Mouse (Mus musculus) CH12.LX (cell line): Measurements from ENCODE around the gene Vmn1r40.
A peak's percentile ranks its signal among the peaks of the same experiment; 100 is the strongest.

Experiments
- CTCF ChIP-seq, 2 experiments: IDR thresholded peaks in 1 of 2; conservative IDR thresholded peaks in 1 of 2; 2 replicates each; pipeline ENCODE4 v1.5.1; 2011 to 2012; ENCODE audit warnings: low read depth in 2 of 2, low read length in 2 of 2, improper control_type of control experiment in 1 of 2, inconsistent platforms in 1 of 2, mild to moderate bottlenecking in 1 of 2, moderate library complexity in 1 of 2
- ETS1 ChIP-seq: conservative IDR thresholded peaks from 2 replicates; pipeline ENCODE4 v1.6.1; 2012; ENCODE audit warnings: low read depth, mild to moderate bottlenecking, inconsistent platforms, low read length, improper control_type of control experiment, moderate library complexity

DNA sequence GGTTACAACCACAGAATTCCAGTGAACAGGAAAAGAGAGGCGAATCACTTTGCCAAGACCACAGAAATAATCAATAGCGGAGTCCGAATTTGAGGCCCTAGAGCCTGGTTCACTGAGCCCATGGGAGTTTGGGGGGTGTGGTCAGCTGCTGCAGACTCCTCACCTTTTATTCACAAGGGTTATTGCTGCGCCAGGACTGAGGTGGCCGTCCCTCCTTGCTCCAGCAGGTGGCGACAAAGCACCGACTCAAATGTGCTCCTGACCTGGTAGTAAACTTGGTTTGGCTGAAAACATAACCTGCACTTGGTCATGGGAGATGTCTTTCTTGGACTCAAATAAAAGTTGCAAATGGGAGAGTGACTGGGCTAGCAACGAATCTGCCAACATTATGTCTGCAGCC, 27.2 kb upstream of the Vmn1r40 start:
- TF ChIP-seq CTCF (conservative IDR thresholded peaks at IDR 0.05 in 1 of 2, IDR thresholded peaks at IDR 0.05 in 1 of 2; ENCODE audit: low read depth in 2 of 2, low read length in 2 of 2) (peak; percentile 76 to 88), ETS1 (no peak)
